Comparison of ENCODE assay signal across 7 mouse cellular contexts in the genomic region with DNA sequence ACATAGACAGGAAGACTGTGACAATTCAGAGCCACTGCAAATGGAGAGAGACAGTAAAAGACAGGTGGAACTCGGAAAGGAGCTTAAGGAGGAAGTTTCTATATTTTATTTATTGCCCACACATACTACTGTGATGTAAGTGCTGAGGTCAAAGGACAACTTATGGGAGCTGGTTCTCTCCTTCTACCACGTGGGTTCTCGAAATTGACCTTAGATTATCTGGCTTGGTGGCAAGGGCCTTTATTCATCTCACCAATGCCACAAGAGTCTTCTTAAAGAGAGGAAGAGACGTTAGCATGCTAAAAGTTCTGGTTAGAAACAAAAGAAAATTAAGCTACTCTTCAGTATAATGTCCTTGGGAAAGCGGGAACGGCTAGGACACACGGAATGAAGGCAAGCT. TPM values are rescaled to one million over a fixed set of nuclear protein-coding genes. Genes with fewer than 3 reads are reported as not detected.
DNase-seq lines count a peak whose midpoint lies in the region; ATAC-seq and TF ChIP-seq lines count a peak whose summit lies in the region.

No protein-coding gene starts in this region.

- no peaks in the 10 kb centered on the region for H3K9me3 ChIP-seq in lung, embryonic 16.5 days (ENCODE audit: control insufficient read depth, low read length)
- no peaks in the 10 kb centered on the region for H3K9me3 ChIP-seq in limb, embryonic 11.5 days (ENCODE audit: control insufficient read depth, low read length)

- peak overlapping the region; percentile 100 for H3K27ac ChIP-seq in lung, embryonic 16.5 days (ENCODE audit: low read length)
- peak overlapping the region; percentile 66; the same call in 1 of the 2 replicates for H3K27ac ChIP-seq in embryonic fibroblast, embryonic 13.5 days (ENCODE audit: insufficient read depth, low read length)
- H3K27ac ChIP-seq in limb, embryonic 11.5 days (replicated peaks; ENCODE audit: low read depth, low read length) = no peak overlapping the region
- H3K27ac ChIP-seq in small intestine, adult 2 months (ENCODE audit: insufficient read depth, low read depth, low read length) = peak overlapping the region; percentile 88

- H3K36me3 ChIP-seq in lung, embryonic 16.5 days (ENCODE audit: control insufficient read depth, insufficient read depth, low read length) = peaks cover 3% of the 10 kb centered on the region; the same call in 1 of the 2 replicates
- H3K36me3 ChIP-seq in limb, embryonic 11.5 days (ENCODE audit: control insufficient read depth, insufficient read depth, low read length) = no peaks in the 10 kb centered on the region
- H3K36me3 ChIP-seq in small intestine, adult 2 months (ENCODE audit: control insufficient read depth, insufficient read depth, low read length) = 0 out of 2 replicates have a peak, but pooled peaks cover 2% of the 10 kb centered on the region

- peak overlapping the region; percentile 99 for H3K9ac ChIP-seq in lung, embryonic 16.5 days (ENCODE audit: low read length)
- peak overlapping the region; percentile 99 for H3K9ac ChIP-seq in limb, embryonic 11.5 days (ENCODE audit: low read length)

- peak overlapping the region; percentile 75 for H3K4me2 ChIP-seq in lung, embryonic 16.5 days (ENCODE audit: low read depth, low read length)
- H3K4me2 ChIP-seq in limb, embryonic 11.5 days (ENCODE audit: low read depth, severe bottlenecking) = peak overlapping the region; percentile 89

- H3K4me3 ChIP-seq in lung, embryonic 16.5 days (ENCODE audit: low read length) = peak overlapping the region; percentile 95
- peak overlapping the region; percentile 62 for H3K4me3 ChIP-seq in embryonic fibroblast, embryonic 13.5 days (ENCODE audit: insufficient read depth, low read length)
- H3K4me3 ChIP-seq in limb, embryonic 11.5 days (ENCODE audit: low read depth, low read length) = peak overlapping the region; percentile 75
- peak overlapping the region; percentile 79 for H3K4me3 ChIP-seq in small intestine, adult 2 months (ENCODE audit: low read depth, low read length)

- H3K4me1 ChIP-seq in lung, embryonic 16.5 days (replicated peaks; ENCODE audit: control insufficient read depth, insufficient read depth, low read length) = peaks cover 14% of the 10 kb centered on the region
- H3K4me1 ChIP-seq in embryonic fibroblast, embryonic 13.5 days (ENCODE audit: control insufficient read depth, insufficient read depth, low read length) = peaks cover 6% of the 10 kb centered on the region; the same call in 1 of the 2 replicates
- H3K4me1 ChIP-seq in limb, embryonic 11.5 days (ENCODE audit: control insufficient read depth, insufficient read depth, low read length) = peaks cover 7% of the 10 kb centered on the region; the same call in 1 of the 2 replicates
- peaks cover 8% of the 10 kb centered on the region; the same call in 1 of the 2 replicates for H3K4me1 ChIP-seq in small intestine, adult 2 months (ENCODE audit: control insufficient read depth, insufficient read depth, insufficient read length, low read length)

- TF ChIP-seq POLR2A in embryonic fibroblast, embryonic 13.5 days (IDR thresholded peaks at IDR 0.05; ENCODE audit: low read depth, low read length) = 0 out of 2 replicates have a peak, but pooled peaks have one; percentile 10
- no peak for TF ChIP-seq POLR2A in small intestine, adult 2 months (IDR thresholded peaks at IDR 0.05; ENCODE audit: low read depth, low read length)

- no peak for ATAC-seq in lung, embryonic 16.5 days (ENCODE audit: low read depth)
- no peak for ATAC-seq in limb, embryonic 11.5 days (ENCODE audit: insufficient number of reproducible peaks, low FRiP score, low TSS enrichment, low read depth)

- no peak for TF ChIP-seq CTCF in embryonic fibroblast, embryonic 13.5 days (IDR thresholded peaks at IDR 0.05; ENCODE audit: borderline replicate concordance, insufficient read depth, low read length)
- no peak for TF ChIP-seq CTCF in small intestine, adult 2 months (IDR thresholded peaks at IDR 0.05; ENCODE audit: extremely low read depth, insufficient read length, insufficient replicate concordance, low read depth, low read length)

- H3K27me3 ChIP-seq in lung, embryonic 16.5 days (ENCODE audit: control insufficient read depth, insufficient read depth, low read depth, low read length) = no peaks in the 10 kb centered on the region
- no peaks in the 10 kb centered on the region for H3K27me3 ChIP-seq in limb, embryonic 11.5 days (ENCODE audit: control insufficient read depth, insufficient read depth, low read length)
- H3K27me3 ChIP-seq in small intestine, adult 2 months (ENCODE audit: control insufficient read depth, insufficient read depth, low read length) = no peaks in the 10 kb centered on the region

- WGBS in lung, embryonic 16.5 days = 11% methylated on average over 7 of the region's 7 CpGs
- 22% methylated on average over 7 of the region's 7 CpGs for WGBS in limb, embryonic 11.5 days
- WGBS in small intestine, adult 2 months = 3% methylated on average over 7 of the region's 7 CpGs

- no peak for DNase-seq in lung, postnatal 4 days
- no peak for DNase-seq in limb, embryonic 11.5 days (ENCODE audit: low spot score)
- no peak for DNase-seq in layer of hippocampus, postnatal 36 days
- DNase-seq in cerebellum, adult 8-10 months = no peak

RNA-seq across cellular contexts. Expression of a gene that starts 0.9 kb away (rescaled TPM):
- polyA plus RNA-seq in lung, embryonic 16.5 days (2015; fragmentation: Nextera tagmentation; extraction: Ambion mirVana) = 34.0 and 34.9 TPM in 2 replicates
- polyA plus RNA-seq in embryonic fibroblast, embryonic 13.5 days (2011; ENCODE audit: insufficient read length, low read depth, missing spikeins) = 38.3 and 45.1 TPM in 2 replicates
- 50.4 and 53.4 TPM in 2 replicates for polyA plus RNA-seq in limb, embryonic 11.5 days (2014; fragmentation: Nextera tagmentation; extraction: Ambion mirVana)
- polyA plus RNA-seq in small intestine, adult 2 months (2012; rRNA removed) = 9.7 and 12.6 TPM in 2 replicates
- 10 to 100 TPM; 50.7 to 61.0 TPM for total RNA-seq in layer of hippocampus, postnatal 36 days (2021)
